Mouse (Mus musculus) midbrain, embryonic 15.5 days (tissue): ENCODE results near the gene Micu1. TPM values are rescaled to one million over a fixed set of nuclear protein-coding genes. Genes with fewer than 3 reads are reported as not detected.

Experiments
- ATAC-seq: fragments of 200-750 bp; cut with Nextera tagmentation; replicated peaks from 2 replicates; pipeline ENCODE4 v1.8.0; 2017; ENCODE audit warnings: moderate TSS enrichment
- H3K27ac ChIP-seq: fragments of 300-500 bp; sonication (generic); 2 replicates; pipeline ENCODE4 v1.5.1; 2015; ENCODE audit warnings: mild to moderate bottlenecking, inconsistent platforms
- H3K27me3 ChIP-seq: fragments of 300-500 bp; sonication (generic); replicated peaks from 2 replicates; pipeline ENCODE4 v1.6.1; 2015; ENCODE audit warnings: inconsistent platforms
- H3K36me3 ChIP-seq: fragments of 300-500 bp; sonication (generic); replicated peaks from 2 replicates; pipeline ENCODE4 v1.6.1; 2015; ENCODE audit warnings: inconsistent platforms
- H3K4me1 ChIP-seq: fragments of 300-500 bp; sonication (generic); 2 replicates; pipeline ENCODE4 v1.6.1; 2015; ENCODE audit warnings: inconsistent platforms
- H3K4me2 ChIP-seq: fragments of 300-500 bp; sonication (generic); 2 replicates; pipeline ENCODE4 v1.6.1; 2015; ENCODE audit warnings: inconsistent platforms, mild to moderate bottlenecking, moderate library complexity
- H3K4me3 ChIP-seq: fragments of 300-500 bp; sonication (generic); 2 replicates; pipeline ENCODE4 v1.5.1; 2015; ENCODE audit warnings: mild to moderate bottlenecking, inconsistent platforms
- H3K9ac ChIP-seq: fragments of 300-500 bp; sonication (generic); 2 replicates; pipeline ENCODE4 v1.6.1; 2015; ENCODE audit warnings: mild to moderate bottlenecking, inconsistent platforms
- H3K9me3 ChIP-seq: fragments of 300-500 bp; sonication (generic); 2 replicates; pipeline ENCODE4 v1.6.1; 2016; ENCODE audit warnings: inconsistent platforms
- WGBS: fragments of 180-500 bp; shearing (Covaris S2); methylation state at CpG from one replicate; pipeline ENCODE4 v1.1.7; 2015; ENCODE audit warnings: mixed read lengths; 5-methylcytosine and 5-hydroxymethylcytosine counted together
- polyA plus RNA-seq: library from polyadenylated mRNA; unstranded; fragments of >200 nt; fragmentation: Nextera tagmentation; extraction: Ambion mirVana; gene quantifications from 2 replicates; pipeline ENCODE4 v1.2.1, GENCODE M21; 2015

Micu1 gene
- polyA plus RNA-seq, 1 experiment from 2014 or later, result 76.3 TPM

GRCm38 (mm10) chr10:59820886-59821285 lies 118.6 kb downstream of the Micu1 start:
- 89% methylated on average over 5 of the region's 5 CpGs for WGBS
- no peak overlapping the region for H3K4me3 ChIP-seq
- no peak overlapping the region for H3K4me2 ChIP-seq
- no peaks in the 10 kb centered on the region for H3K27me3 ChIP-seq
- no peak for ATAC-seq
- no peak overlapping the region for H3K27ac ChIP-seq
- no peaks in the 10 kb centered on the region for H3K36me3 ChIP-seq
- no peaks in the 10 kb centered on the region for H3K9me3 ChIP-seq
- peaks cover 3% of the 10 kb centered on the region; the same call in 1 of the 2 replicates for H3K4me1 ChIP-seq
- H3K9ac ChIP-seq, result no peak overlapping the region

- Histone ChIP-seq H3K4me2 (no peak overlapping the region), H3K9ac (no peak overlapping the region), H3K9me3 (no peaks in the 10 kb centered on the region), H3K36me3 (no peaks in the 10 kb centered on the region), H3K27me3 (no peaks in the 10 kb centered on the region), H3K4me3 (no peak overlapping the region), H3K27ac (no peak overlapping the region), H3K4me1 (no peaks in the 10 kb centered on the region; the same call in 1 of the 2 replicates)
- WGBS, result 93% methylated on average over 7 of the region's 7 CpGs
- ATAC-seq, result no peak
These were observed 119.2 kb downstream of the Micu1 start for GRCm38 (mm10) chr10:59821334-59822066.

GRCm38 (mm10) chr10:59822857-59823256 lies 120.6 kb downstream of the Micu1 start:
- H3K9me3 ChIP-seq, result no peaks in the 10 kb centered on the region
- WGBS, result 85% methylated on average over 10 of the region's 10 CpGs
- no peak overlapping the region for H3K27ac ChIP-seq
- peaks cover 2% of the 10 kb centered on the region; the same call in 1 of the 2 replicates for H3K36me3 ChIP-seq
- ATAC-seq, result no peak
- no peak overlapping the region for H3K9ac ChIP-seq
- no peak overlapping the region for H3K4me2 ChIP-seq
- H3K4me3 ChIP-seq, result no peak overlapping the region
- no peaks in the 10 kb centered on the region for H3K4me1 ChIP-seq
- H3K27me3 ChIP-seq, result no peaks in the 10 kb centered on the region

GRCm38 (mm10) chr10:59825137-59825812 lies 123.0 kb downstream of the Micu1 start:
- H3K9me3 ChIP-seq, result no peaks in the 10 kb centered on the region
- H3K4me1 ChIP-seq, result no peaks in the 10 kb centered on the region
- no peak overlapping the region for H3K27ac ChIP-seq
- H3K4me3 ChIP-seq, result no peak overlapping the region
- no peak overlapping the region for H3K4me2 ChIP-seq
- no peaks in the 10 kb centered on the region for H3K27me3 ChIP-seq
- H3K36me3 ChIP-seq, result peaks cover 8% of the 10 kb centered on the region; the same call in 1 of the 2 replicates
- no peak for ATAC-seq
- WGBS, result 85% methylated on average over 16 of the region's 16 CpGs
- H3K9ac ChIP-seq, result no peak overlapping the region

GRCm38 (mm10) chr10:59829886-59830285 lies 127.6 kb downstream of the Micu1 start:
- no peak for ATAC-seq

GRCm38 (mm10) chr10:59831950-59832349 lies 129.7 kb downstream of the Micu1 start:
- no peaks in the 10 kb centered on the region for H3K27me3 ChIP-seq
- H3K4me1 ChIP-seq, result no peaks in the 10 kb centered on the region
- 92% methylated on average over 7 of the region's 7 CpGs for WGBS
- no peak overlapping the region for H3K4me2 ChIP-seq
- no peak overlapping the region for H3K9ac ChIP-seq
- no peak overlapping the region for H3K27ac ChIP-seq
- H3K9me3 ChIP-seq, result no peaks in the 10 kb centered on the region
- H3K4me3 ChIP-seq, result no peak overlapping the region
- ATAC-seq, result no peak
- peaks cover 8% of the 10 kb centered on the region; the same call in 1 of the 2 replicates for H3K36me3 ChIP-seq

More at GRCm38 (mm10) chr10:59829886-59830285, 127.6 kb downstream of the Micu1 start:
- Histone ChIP-seq H3K9me3 (no peaks in the 10 kb centered on the region), H3K27me3 (no peaks in the 10 kb centered on the region), H3K4me1 (no peaks in the 10 kb centered on the region), H3K36me3 (peaks cover 8% of the 10 kb centered on the region; the same call in 1 of the 2 replicates), H3K9ac (no peak overlapping the region), H3K4me2 (no peak overlapping the region), H3K4me3 (no peak overlapping the region), H3K27ac (no peak overlapping the region)
- WGBS, result 95% methylated on average over 6 of the region's 6 CpGs

GRCm38 (mm10) chr10:59835301-59836155 lies 133.3 kb downstream of the Micu1 start:
- ATAC-seq, result no peak
- Histone ChIP-seq H3K4me2 (no peak overlapping the region), H3K4me3 (no peak overlapping the region), H3K9ac (no peak overlapping the region), H3K27me3 (no peaks in the 10 kb centered on the region), H3K27ac (no peak overlapping the region; the same call in 1 of the 2 replicates), H3K36me3 (no peaks in the 10 kb centered on the region), H3K4me1 (no peaks in the 10 kb centered on the region), H3K9me3 (no peaks in the 10 kb centered on the region)
- 82% methylated on average over 14 of the region's 14 CpGs for WGBS

- H3K36me3 ChIP-seq, result no peaks in the 10 kb centered on the region
- WGBS, result 93% methylated on average over 5 of the region's 5 CpGs
- H3K4me1 ChIP-seq, result no peaks in the 10 kb centered on the region
- no peak overlapping the region for H3K27ac ChIP-seq
- no peak overlapping the region for H3K4me2 ChIP-seq
- H3K9me3 ChIP-seq, result no peaks in the 10 kb centered on the region
- ATAC-seq, result no peak
- H3K27me3 ChIP-seq, result no peaks in the 10 kb centered on the region
- no peak overlapping the region for H3K9ac ChIP-seq
- no peak overlapping the region for H3K4me3 ChIP-seq
These were observed 135.2 kb downstream of the Micu1 start for GRCm38 (mm10) chr10:59837490-59837889.

- no peaks in the 10 kb centered on the region for H3K36me3 ChIP-seq
- no peak overlapping the region for H3K9ac ChIP-seq
- H3K4me2 ChIP-seq, result no peak overlapping the region
- no peak overlapping the region for H3K27ac ChIP-seq
- no peak overlapping the region for H3K4me3 ChIP-seq
- H3K27me3 ChIP-seq, result no peaks in the 10 kb centered on the region
- no peaks in the 10 kb centered on the region for H3K9me3 ChIP-seq
- WGBS, result 93% methylated on average over 8 of the region's 8 CpGs
- no peak for ATAC-seq
- H3K4me1 ChIP-seq, result no peaks in the 10 kb centered on the region
These were observed 139.2 kb downstream of the Micu1 start for GRCm38 (mm10) chr10:59841434-59841833.

GRCm38 (mm10) chr10:59843125-59843524 lies 140.8 kb downstream of the Micu1 start:
- Histone ChIP-seq H3K27me3 (no peaks in the 10 kb centered on the region), H3K36me3 (no peaks in the 10 kb centered on the region), H3K27ac (no peak overlapping the region), H3K9ac (no peak overlapping the region), H3K4me3 (no peak overlapping the region), H3K4me1 (no peaks in the 10 kb centered on the region), H3K4me2 (no peak overlapping the region), H3K9me3 (no peaks in the 10 kb centered on the region)
- 46% methylated on average over 5 of the region's 5 CpGs for WGBS
- no peak for ATAC-seq

GRCm38 (mm10) chr10:59844686-59845085 lies 142.4 kb downstream of the Micu1 start:
- ATAC-seq, result no peak
- Histone ChIP-seq H3K9me3 (no peaks in the 10 kb centered on the region), H3K4me1 (no peaks in the 10 kb centered on the region), H3K9ac (no peak overlapping the region), H3K4me2 (no peak overlapping the region), H3K27ac (no peak overlapping the region), H3K36me3 (no peaks in the 10 kb centered on the region), H3K4me3 (no peak overlapping the region), H3K27me3 (no peaks in the 10 kb centered on the region)
- WGBS, result 86% methylated on average over 9 of the region's 9 CpGs

GRCm38 (mm10) chr10:59846416-59846815 lies 144.1 kb downstream of the Micu1 start:
- Histone ChIP-seq H3K9me3 (no peaks in the 10 kb centered on the region), H3K4me2 (no peak overlapping the region), H3K27ac (no peak overlapping the region), H3K36me3 (no peaks in the 10 kb centered on the region), H3K4me3 (no peak overlapping the region), H3K9ac (no peak overlapping the region), H3K27me3 (no peaks in the 10 kb centered on the region), H3K4me1 (no peaks in the 10 kb centered on the region)
- no peak for ATAC-seq
- 76% methylated on average over 6 of the region's 6 CpGs for WGBS
